Mouse (Mus musculus): Measurements from ENCODE around the gene Ercc2. TPM values are rescaled to one million over a fixed set of nuclear protein-coding genes. Genes with fewer than 3 reads are reported as not detected.
A peak's percentile ranks its signal among the peaks of the same experiment; 100 is the strongest.

Ercc2 gene
- polyA plus RNA-seq, 1 experiment from 2014 or later, result 17.6 TPM

DNA sequence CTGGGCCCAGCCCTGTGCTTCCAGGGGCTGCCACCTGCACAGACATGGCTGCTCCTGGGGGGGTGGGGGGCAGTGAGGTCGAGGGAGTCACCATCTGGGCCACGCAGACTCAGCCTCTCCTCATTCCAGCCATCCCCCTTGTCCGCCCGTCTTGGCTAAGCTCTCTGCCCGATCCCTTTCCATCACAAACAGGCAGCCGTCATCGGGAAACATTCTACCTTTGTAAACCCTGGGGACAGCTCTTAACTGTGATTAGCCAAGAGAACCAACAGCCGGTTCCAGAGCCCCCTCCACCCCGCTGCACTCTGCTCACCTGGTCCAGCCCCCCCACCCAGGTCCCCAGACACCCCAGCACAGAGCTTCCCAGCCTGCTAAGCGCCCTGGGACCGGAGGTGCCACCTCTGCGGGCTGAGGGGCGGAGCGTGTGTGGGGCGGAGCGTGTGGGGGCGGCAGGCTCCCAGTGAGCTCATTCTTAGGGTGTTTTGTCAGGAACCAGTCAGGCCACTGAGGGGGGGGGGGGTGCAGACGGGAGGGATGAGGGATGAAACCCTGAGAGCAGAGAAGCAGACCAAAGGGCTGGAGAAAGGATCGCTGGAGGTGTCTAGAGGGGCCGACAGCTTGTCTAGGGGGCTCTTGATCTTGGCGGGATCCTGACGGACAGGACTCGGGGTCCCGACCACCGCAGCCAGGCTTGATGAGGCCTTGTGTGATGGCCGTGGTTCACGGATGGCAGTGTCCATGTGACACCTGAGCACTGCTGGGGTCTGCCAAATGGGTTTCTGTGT, 17.9 kb downstream of the Ercc2 start:
- H3K4me2 ChIP-seq (ENCODE audit: low read depth, low read length), result peak overlapping the region; percentile 67
- H3K9ac ChIP-seq (ENCODE audit: low read depth, low read length), result peak overlapping the region; percentile 49
- ATAC-seq, result peak; percentile 51; the same call in 1 of the 2 replicates
- peaks cover 16% of the 10 kb centered on the region for H3K27me3 ChIP-seq (replicated peaks; ENCODE audit: control insufficient read depth, insufficient read depth, low read length)
- H3K4me1 ChIP-seq (ENCODE audit: control insufficient read depth, insufficient read depth, low read length), result peaks cover 11% of the 10 kb centered on the region
- H3K4me3 ChIP-seq (ENCODE audit: low read length), result peak overlapping the region; percentile 34
- H3K9me3 ChIP-seq (ENCODE audit: control insufficient read depth, low read length), result 0 out of 2 replicates have a peak, but pooled peaks cover 4% of the 10 kb centered on the region
- 4% methylated on average over 27 of the region's 27 CpGs for WGBS
- H3K27ac ChIP-seq (ENCODE audit: low read length), result no peak overlapping the region
- no peaks in the 10 kb centered on the region for H3K36me3 ChIP-seq (ENCODE audit: control insufficient read depth, insufficient read depth, low read length)

DNA sequence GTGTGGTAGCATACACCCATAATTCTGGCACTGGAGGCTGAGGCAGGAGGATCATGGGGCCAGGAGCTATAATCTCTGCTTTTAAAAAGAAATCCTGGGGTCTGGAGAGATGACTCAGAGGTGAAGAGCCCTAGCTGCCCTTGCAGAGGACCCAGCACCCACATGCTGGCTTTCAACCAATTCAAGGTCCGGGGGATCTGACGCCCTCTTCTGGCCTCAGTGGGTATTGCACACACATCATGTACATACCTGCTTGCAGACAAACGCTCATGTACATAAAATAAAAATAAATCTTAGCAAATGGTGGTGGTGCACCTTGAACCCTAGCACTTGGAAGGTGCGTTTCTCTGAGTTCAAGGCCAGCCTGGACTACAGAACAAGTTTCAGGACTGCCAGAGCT, 19.1 kb downstream of the Ercc2 start:
- 0 out of 2 replicates have a peak, but pooled peaks cover 4% of the 10 kb centered on the region for H3K9me3 ChIP-seq (ENCODE audit: control insufficient read depth, low read length)
- H3K27ac ChIP-seq (ENCODE audit: low read length), result no peak overlapping the region
- WGBS, result 81% methylated on average over 4 of the region's 4 CpGs
- H3K4me3 ChIP-seq (ENCODE audit: low read length), result no peak overlapping the region
- peaks cover 17% of the 10 kb centered on the region for H3K27me3 ChIP-seq (replicated peaks; ENCODE audit: control insufficient read depth, insufficient read depth, low read length)
- no peaks in the 10 kb centered on the region for H3K36me3 ChIP-seq (ENCODE audit: control insufficient read depth, insufficient read depth, low read length)
- no peak overlapping the region for H3K9ac ChIP-seq (ENCODE audit: low read depth, low read length)
- ATAC-seq, result no peak
- H3K4me1 ChIP-seq (ENCODE audit: control insufficient read depth, insufficient read depth, low read length), result peaks cover 11% of the 10 kb centered on the region
- H3K4me2 ChIP-seq (ENCODE audit: low read depth, low read length), result no peak overlapping the region

DNA sequence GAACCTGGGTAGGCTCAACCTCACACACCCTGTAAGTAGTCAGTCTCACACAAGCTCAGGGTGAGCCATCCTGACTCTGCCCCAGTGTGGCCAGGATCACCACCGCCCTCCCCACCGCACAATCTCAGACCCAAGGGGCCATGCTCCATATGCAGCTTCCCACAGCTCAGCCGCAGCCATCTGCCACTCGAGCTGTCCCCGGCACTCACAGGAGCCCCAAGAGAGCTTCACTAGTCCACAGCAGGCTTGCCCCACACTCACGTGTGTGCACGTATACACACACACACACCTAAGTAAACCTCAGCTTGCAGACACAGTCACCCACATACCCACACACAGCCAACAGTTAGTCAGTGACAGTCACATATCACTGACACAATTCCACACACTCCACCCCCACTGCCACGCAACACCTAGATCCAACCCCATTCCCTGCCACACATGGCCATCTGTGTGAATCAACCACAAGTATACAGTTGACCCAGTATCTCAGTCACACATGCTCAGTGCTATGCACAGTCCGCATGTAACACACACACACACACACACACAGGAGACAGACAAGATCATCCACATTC, 20.8 kb downstream of the Ercc2 start:
- H3K27me3 ChIP-seq (replicated peaks; ENCODE audit: control insufficient read depth, insufficient read depth, low read length), result peaks cover 17% of the 10 kb centered on the region
- H3K4me3 ChIP-seq (ENCODE audit: low read length), result no peak overlapping the region
- H3K4me1 ChIP-seq (ENCODE audit: control insufficient read depth, insufficient read depth, low read length), result peaks cover 11% of the 10 kb centered on the region
- 84% methylated on average over 9 of the region's 9 CpGs for WGBS
- H3K36me3 ChIP-seq (ENCODE audit: control insufficient read depth, insufficient read depth, low read length), result no peaks in the 10 kb centered on the region
- H3K9me3 ChIP-seq (ENCODE audit: control insufficient read depth, low read length), result 0 out of 2 replicates have a peak, but pooled peaks cover 4% of the 10 kb centered on the region
- H3K9ac ChIP-seq (ENCODE audit: low read depth, low read length), result no peak overlapping the region
- H3K27ac ChIP-seq (ENCODE audit: low read length), result no peak overlapping the region
- H3K4me2 ChIP-seq (ENCODE audit: low read depth, low read length), result no peak overlapping the region
- ATAC-seq, result no peak

DNA sequence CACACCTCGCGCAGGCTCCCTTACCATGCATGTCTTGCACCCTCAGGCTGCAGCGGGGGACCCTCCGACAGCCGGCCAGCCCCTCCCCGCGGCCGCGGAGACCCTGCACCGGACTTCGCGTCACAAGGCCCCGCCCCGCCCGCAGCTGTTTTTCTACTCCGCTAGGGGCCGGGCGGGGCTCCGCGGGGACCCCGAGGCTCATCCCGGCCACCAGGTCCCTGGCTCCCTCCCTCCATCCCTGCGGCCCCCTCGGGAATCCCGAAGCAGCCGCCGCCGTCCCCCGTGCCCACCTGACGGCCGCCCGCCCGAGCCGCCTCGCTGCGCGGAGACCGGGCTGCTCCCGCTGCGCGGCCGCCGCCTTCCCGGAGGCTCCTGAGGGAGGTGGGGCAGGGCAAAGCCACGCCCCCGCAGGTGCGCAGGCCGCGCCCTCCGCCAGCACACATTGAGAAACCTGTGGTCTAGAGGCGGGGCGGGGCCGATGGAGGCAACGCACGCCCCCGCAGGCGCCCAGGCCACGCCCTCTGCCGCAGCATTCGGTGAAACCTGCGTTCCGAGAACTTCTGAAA, 22.0 kb downstream of the Ercc2 start, which contains the start of gene Klc3:
TSS of gene Klc3 (minus strand) at position 374 of the 566 bp plus-strand sequence.
- ATAC-seq, result peak; percentile 86
- H3K27me3 ChIP-seq (replicated peaks; ENCODE audit: control insufficient read depth, insufficient read depth, low read length), result peaks cover 17% of the 10 kb centered on the region
- under 1% methylated on average over 62 of the region's 62 CpGs for WGBS
- no peak within 1 kb of the TSS for H3K27ac ChIP-seq (ENCODE audit: low read length)
- H3K9me3 ChIP-seq (ENCODE audit: control insufficient read depth, low read length), result 0 out of 2 replicates have a peak, but pooled peaks cover 4% of the 10 kb centered on the region
- H3K4me3 ChIP-seq (ENCODE audit: low read length), result peak within 1 kb of the TSS; percentile 70
- peak within 1 kb of the TSS; percentile 99 for H3K4me2 ChIP-seq (ENCODE audit: low read depth, low read length)
- no peaks in the 10 kb centered on the region for H3K36me3 ChIP-seq (ENCODE audit: control insufficient read depth, insufficient read depth, low read length)
- H3K9ac ChIP-seq (ENCODE audit: low read depth, low read length), result peak within 1 kb of the TSS; percentile 69
- H3K4me1 ChIP-seq (ENCODE audit: control insufficient read depth, insufficient read depth, low read length), result peaks cover 11% of the 10 kb centered on the region

DNA sequence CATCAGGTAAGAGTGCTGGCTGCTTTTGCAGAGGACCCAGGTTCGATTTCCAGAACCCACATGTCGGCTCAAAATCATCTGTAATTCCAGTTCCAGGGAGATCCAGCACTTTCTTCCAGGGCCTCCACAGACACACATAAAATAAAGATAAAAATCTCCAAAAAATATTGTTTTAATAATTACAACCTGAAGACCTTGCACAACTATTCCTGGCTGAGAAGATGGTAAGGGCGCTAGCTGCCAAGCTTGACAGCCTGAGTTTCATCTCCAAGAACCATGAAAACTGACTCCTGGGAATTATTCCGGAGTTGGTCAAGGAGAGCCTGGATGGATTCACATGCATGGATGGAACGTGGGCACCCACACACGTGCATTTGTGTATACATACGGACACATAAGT, 22.7 kb downstream of the Ercc2 start, which contains the start of gene Ckm:
TSS of gene Ckm (plus strand) at position 301 of the 400 bp plus-strand sequence.
- 45% methylated on average over 7 of the region's 7 CpGs for WGBS
- ATAC-seq, result no peak
- Histone ChIP-seq H3K4me1 (ENCODE audit: control insufficient read depth, insufficient read depth, low read length) (peaks cover 8% of the 10 kb centered on the region), H3K4me3 (ENCODE audit: low read length) (peak within 1 kb of the TSS; percentile 70), H3K27ac (ENCODE audit: low read length) (no peak within 1 kb of the TSS), H3K27me3 (replicated peaks; ENCODE audit: control insufficient read depth, insufficient read depth, low read length) (peaks cover 17% of the 10 kb centered on the region), H3K36me3 (ENCODE audit: control insufficient read depth, insufficient read depth, low read length) (no peaks in the 10 kb centered on the region), H3K4me2 (ENCODE audit: low read depth, low read length) (peak within 1 kb of the TSS; percentile 99), H3K9me3 (ENCODE audit: control insufficient read depth, low read length) (0 out of 2 replicates have a peak, but pooled peaks cover 4% of the 10 kb centered on the region), H3K9ac (ENCODE audit: low read depth, low read length) (peak within 1 kb of the TSS; percentile 69)

DNA sequence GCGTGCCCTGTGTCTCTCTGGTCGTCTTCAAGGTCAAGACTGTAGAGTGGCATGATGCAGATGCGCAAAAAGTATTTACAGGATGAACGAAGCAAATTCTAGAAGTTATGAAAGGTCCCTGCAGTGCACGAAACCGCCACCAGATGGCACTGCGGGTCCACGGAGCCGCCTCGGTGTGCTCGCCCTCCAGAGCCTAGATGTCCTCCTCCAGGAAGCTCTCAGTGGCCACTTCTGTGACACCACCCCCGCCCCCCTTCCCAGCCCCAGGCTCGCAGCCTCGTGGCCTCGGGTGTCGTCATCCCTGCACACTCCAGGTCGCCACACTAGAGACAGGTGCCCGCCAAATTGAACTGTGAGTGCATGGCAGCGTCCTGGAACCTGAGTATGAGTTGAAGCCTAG, 23.6 kb downstream of the Ercc2 start:
- H3K4me2 ChIP-seq (ENCODE audit: low read depth, low read length), result peak overlapping the region; percentile 13; the same call in 1 of the 2 replicates
- peak; percentile 54; the same call in 1 of the 2 replicates for ATAC-seq

DNA sequence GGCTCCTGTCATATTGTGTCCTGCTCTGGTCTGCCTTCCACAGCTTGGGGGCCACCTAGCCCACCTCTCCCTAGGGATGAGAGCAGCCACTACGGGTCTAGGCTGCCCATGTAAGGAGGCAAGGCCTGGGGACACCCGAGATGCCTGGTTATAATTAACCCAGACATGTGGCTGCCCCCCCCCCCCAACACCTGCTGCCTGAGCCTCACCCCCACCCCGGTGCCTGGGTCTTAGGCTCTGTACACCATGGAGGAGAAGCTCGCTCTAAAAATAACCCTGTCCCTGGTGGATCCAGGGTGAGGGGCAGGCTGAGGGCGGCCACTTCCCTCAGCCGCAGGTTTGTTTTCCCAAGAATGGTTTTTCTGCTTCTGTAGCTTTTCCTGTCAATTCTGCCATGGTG, 27.9 kb downstream of the Ercc2 start:
- ATAC-seq, result no peak
- no peak overlapping the region for H3K4me2 ChIP-seq (ENCODE audit: low read depth, low read length)
- no peak overlapping the region for H3K9ac ChIP-seq (ENCODE audit: low read depth, low read length)
- no peaks in the 10 kb centered on the region for H3K4me1 ChIP-seq (ENCODE audit: control insufficient read depth, insufficient read depth, low read length)
- H3K27me3 ChIP-seq (replicated peaks; ENCODE audit: control insufficient read depth, insufficient read depth, low read length), result 0 out of 2 replicates have a peak, but pooled peaks cover 1% of the 10 kb centered on the region
- no peaks in the 10 kb centered on the region for H3K9me3 ChIP-seq (ENCODE audit: control insufficient read depth, low read length)
- no peaks in the 10 kb centered on the region for H3K36me3 ChIP-seq (ENCODE audit: control insufficient read depth, insufficient read depth, low read length)
- H3K27ac ChIP-seq (ENCODE audit: low read length), result no peak overlapping the region
- no peak overlapping the region for H3K4me3 ChIP-seq (ENCODE audit: low read length)
- WGBS, result 40% methylated on average over 6 of the region's 6 CpGs

More for the DNA sequence above, 23.6 kb downstream of the Ercc2 start:
- H3K9me3 ChIP-seq (ENCODE audit: control insufficient read depth, low read length), result 0 out of 2 replicates have a peak, but pooled peaks cover 4% of the 10 kb centered on the region
- no peak overlapping the region for H3K4me3 ChIP-seq (ENCODE audit: low read length)
- H3K27ac ChIP-seq (ENCODE audit: low read length), result no peak overlapping the region
- H3K9ac ChIP-seq (ENCODE audit: low read depth, low read length), result no peak overlapping the region
- 0 out of 2 replicates have a peak, but pooled peaks cover 3% of the 10 kb centered on the region for H3K4me1 ChIP-seq (ENCODE audit: control insufficient read depth, insufficient read depth, low read length)
- 2% methylated on average over 19 of the region's 19 CpGs for WGBS
- peaks cover 17% of the 10 kb centered on the region for H3K27me3 ChIP-seq (replicated peaks; ENCODE audit: control insufficient read depth, insufficient read depth, low read length)
- H3K36me3 ChIP-seq (ENCODE audit: control insufficient read depth, insufficient read depth, low read length), result no peaks in the 10 kb centered on the region

DNA sequence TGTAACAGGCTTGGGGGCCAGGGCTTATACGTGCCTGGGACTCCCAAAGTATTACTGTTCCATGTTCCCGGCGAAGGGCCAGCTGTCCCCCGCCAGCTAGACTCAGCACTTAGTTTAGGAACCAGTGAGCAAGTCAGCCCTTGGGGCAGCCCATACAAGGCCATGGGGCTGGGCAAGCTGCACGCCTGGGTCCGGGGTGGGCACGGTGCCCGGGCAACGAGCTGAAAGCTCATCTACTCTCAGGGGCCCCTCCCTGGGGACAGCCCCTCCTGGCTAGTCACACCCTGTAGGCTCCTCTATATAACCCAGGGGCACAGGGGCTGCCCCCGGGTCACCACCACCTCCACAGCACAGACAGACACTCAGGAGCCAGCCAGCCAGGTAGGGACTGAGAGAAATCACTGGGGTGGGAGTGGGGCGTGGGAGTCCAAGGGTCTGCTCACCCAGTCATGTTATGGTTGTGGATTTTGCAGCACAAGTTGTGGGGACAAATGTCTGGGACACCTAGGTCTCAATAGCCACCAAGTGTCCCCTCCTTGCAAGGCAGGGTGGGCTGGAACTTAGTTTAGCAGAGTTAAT, 29.0 kb downstream of the Ercc2 start:
- Histone ChIP-seq H3K4me1 (ENCODE audit: control insufficient read depth, insufficient read depth, low read length) (no peaks in the 10 kb centered on the region), H3K36me3 (ENCODE audit: control insufficient read depth, insufficient read depth, low read length) (no peaks in the 10 kb centered on the region), H3K27ac (ENCODE audit: low read length) (no peak overlapping the region), H3K4me3 (ENCODE audit: low read length) (no peak overlapping the region), H3K9me3 (ENCODE audit: control insufficient read depth, low read length) (no peaks in the 10 kb centered on the region), H3K9ac (ENCODE audit: low read depth, low read length) (no peak overlapping the region), H3K4me2 (ENCODE audit: low read depth, low read length) (no peak overlapping the region), H3K27me3 (replicated peaks; ENCODE audit: control insufficient read depth, insufficient read depth, low read length) (no peaks in the 10 kb centered on the region; the same call in 1 of the 2 replicates)
- ATAC-seq, result 0 out of 2 replicates have a peak, but pooled peaks have one; percentile 47
- WGBS, result 71% methylated on average over 11 of the region's 11 CpGs

DNA sequence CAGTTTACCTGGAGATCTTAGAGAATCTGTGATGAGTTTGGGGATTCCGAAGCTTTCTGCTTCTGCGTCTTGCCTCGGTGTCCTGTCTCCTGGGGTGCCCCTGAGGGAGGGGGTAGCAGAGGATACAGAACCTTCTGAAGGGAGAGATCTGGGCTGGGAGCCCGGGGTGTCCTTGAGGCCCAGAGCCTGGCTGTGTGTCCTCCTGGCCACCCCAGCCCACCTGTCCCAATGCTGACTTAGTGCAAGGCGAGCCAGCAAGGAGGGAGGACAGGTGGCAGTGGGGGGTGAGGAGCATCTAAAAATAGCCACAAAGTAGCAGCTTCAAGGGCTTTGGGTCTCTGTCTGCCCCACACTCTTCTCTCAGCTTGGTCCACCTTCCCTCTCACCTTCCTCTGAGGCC, 30.0 kb downstream of the Ercc2 start:
- Histone ChIP-seq H3K36me3 (ENCODE audit: control insufficient read depth, insufficient read depth, low read length) (no peaks in the 10 kb centered on the region), H3K27me3 (replicated peaks; ENCODE audit: control insufficient read depth, insufficient read depth, low read length) (no peaks in the 10 kb centered on the region; the same call in 1 of the 2 replicates), H3K9ac (ENCODE audit: low read depth, low read length) (no peak overlapping the region), H3K4me1 (ENCODE audit: control insufficient read depth, insufficient read depth, low read length) (no peaks in the 10 kb centered on the region), H3K4me2 (ENCODE audit: low read depth, low read length) (no peak overlapping the region), H3K4me3 (ENCODE audit: low read length) (no peak overlapping the region), H3K27ac (ENCODE audit: low read length) (no peak overlapping the region), H3K9me3 (ENCODE audit: control insufficient read depth, low read length) (no peaks in the 10 kb centered on the region)
- WGBS, result 69% methylated on average over 5 of the region's 5 CpGs
- ATAC-seq, result no peak

Measured in intestine, embryonic 16.5 days (tissue).